ENCODE assay signal across 8 mouse cellular contexts in the genomic region with DNA sequence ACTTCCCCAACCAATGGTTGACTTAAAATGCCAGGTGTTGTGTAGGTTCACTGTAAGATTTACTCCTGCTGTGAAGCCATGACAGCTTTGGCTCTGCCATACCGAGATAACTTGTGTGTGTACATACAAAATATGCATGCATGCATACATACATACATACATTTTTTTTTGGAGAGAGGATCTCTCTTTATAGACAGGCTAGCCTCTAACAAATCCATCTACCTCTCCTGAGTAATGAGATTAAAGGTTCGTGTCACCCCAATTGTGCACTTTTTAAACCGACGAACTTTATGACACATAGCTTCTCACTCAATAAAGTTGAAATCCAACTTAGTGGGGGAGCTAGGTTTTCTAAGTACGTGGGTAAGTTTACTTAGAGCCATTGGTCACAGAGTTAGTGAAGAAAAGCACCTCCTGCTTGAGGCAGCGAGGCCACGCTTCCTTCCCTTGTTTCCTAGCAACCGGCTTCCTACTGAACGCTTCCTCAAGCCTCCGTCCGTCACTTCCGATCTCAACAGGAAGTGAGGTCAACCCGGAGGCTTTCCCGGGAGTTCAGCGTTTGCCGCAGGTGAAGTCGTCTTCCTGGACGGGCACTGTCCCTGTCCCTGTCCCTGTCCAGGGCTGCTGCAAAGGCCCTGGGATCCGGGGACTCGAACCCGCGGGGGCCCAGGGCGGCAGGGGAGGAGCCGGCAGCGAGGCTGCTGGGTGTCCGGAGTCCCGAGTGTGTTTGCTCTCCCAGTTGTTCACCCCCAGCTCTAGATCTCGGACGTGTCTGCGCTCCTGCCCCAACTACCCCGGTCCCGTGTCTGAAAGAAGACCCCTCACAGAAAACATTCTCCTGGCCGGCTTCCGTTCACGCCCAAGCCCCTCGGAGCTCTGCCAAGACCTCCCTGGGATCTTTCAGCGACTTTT. TPM values are rescaled to one million over a fixed set of nuclear protein-coding genes. Genes with fewer than 3 reads are reported as not detected.
DNase-seq lines count a peak whose midpoint lies in the region; ATAC-seq lines count a peak whose summit lies in the region.

Gene Pik3r4 (plus strand): TSS at position 519 of the 912 bp plus-strand sequence.

- DNase-seq in adrenal gland, adult (ENCODE audit: inconsistent age in 2 of 2, low spot score in 1 of 2) = peak; percentile 88 to 96
- peak; percentile 96 for DNase-seq in embryo, embryonic 10.5 days (ENCODE audit: low spot score)
- peak; percentile 79 for DNase-seq in gastrocnemius, postnatal 14 days
- DNase-seq in left cerebral cortex, postnatal 10 days (ENCODE audit: extremely low spot score in 1 of 2, low spot score in 2 of 2) = peak; percentile 84 to 88
- DNase-seq in right cerebral cortex, postnatal 25 days = peak; percentile 85
- peak; percentile 68 to 70 for DNase-seq in urinary bladder, postnatal 4 days (ENCODE audit: low spot score in 2 of 2)

- peak; percentile 99 for ATAC-seq in inflammation-experienced regulatory T-cells, adult 6 months
- peak; percentile 99 for ATAC-seq in megakaryocyte-erythroid progenitor cell, adult 5-6 weeks (replicated peaks; ENCODE audit: low FRiP score, low TSS enrichment, poor library complexity, severe bottlenecking)

- intact Hi-C loops in gastrocnemius, postnatal 14 days (cut with DNase I; ENCODE audit: low total_unique reads) = no loop called here
- intact Hi-C loops in left cerebral cortex, postnatal 10 days (cut with DNase I) = no loop called here

RNA-seq across cellular contexts. Expression of gene Pik3r4, which starts in this region (rescaled TPM):
- total RNA-seq in gastrocnemius, postnatal 14 days (2021) = 10 to 100 TPM; 10.9 to 11.6 TPM
- polyA plus RNA-seq in inflammation-experienced regulatory T-cells, adult 6 months (2017; shearing (Covaris generic)) = 10 to 100 TPM; 12.7 to 20.8 (median 14.7) TPM
- 10 to 100 TPM; 37.2 to 37.9 TPM for total RNA-seq in left cerebral cortex, postnatal 10 days (2021)
- total RNA-seq in megakaryocyte-erythroid progenitor cell, adult 5-6 weeks (2014; fragmentation: Nextera tagmentation) = 34.9 and 37.5 TPM in 2 replicates
- total RNA-seq in megakaryocyte-erythroid progenitor cell, adult 5-6 weeks (2017) = 19.2 and 31.1 TPM in 2 replicates

Comparison
In these comparisons a context has a peak if more than half of its experiments do, and no peak if none do; other contexts are left out.
1. Peak in every context shown above with its lines: DNase-seq and ATAC-seq.